Mouse (Mus musculus): ENCODE data around the gene Gm7954. TPM values are rescaled to one million over a fixed set of nuclear protein-coding genes. Genes with fewer than 3 reads are reported as not detected.
"Not testable (repeated sequence)": the region's sequence is repeated elsewhere in the genome, so short reads cannot be mapped to it uniquely, and the experiment has no call there.

Gene Gm7954
- not detected in 2 replicates for polyA plus RNA-seq (2015; fragmentation: Nextera tagmentation; extraction: Ambion mirVana)

DNA sequence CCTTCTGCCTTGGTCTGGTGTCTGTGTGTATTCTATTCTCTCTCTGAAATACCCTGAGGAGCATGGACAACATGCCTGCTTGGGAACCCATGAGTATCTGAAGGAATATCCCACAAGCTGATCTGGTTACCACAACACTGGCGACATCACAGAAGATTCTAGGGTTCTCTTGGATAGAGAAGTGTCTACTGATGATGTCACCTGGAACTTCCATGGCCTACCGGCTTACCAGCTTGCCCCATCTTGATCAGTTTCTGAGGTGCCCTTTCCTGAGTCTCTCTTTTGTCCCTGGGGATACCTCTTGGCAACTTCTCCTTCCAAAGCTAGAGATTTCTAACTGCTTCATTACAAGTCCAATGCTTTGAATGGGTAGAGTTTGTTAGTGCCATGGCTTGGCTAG is at the start of gene Gm7954:
Gm7954 (minus strand) TSS at position 101 of the 400 bp plus-strand sequence.
- H3K36me3 ChIP-seq, H3K9me3 ChIP-seq: not testable (repeated sequence)
- WGBS = 80% methylated on average over 2 of the region's 2 CpGs

DNA sequence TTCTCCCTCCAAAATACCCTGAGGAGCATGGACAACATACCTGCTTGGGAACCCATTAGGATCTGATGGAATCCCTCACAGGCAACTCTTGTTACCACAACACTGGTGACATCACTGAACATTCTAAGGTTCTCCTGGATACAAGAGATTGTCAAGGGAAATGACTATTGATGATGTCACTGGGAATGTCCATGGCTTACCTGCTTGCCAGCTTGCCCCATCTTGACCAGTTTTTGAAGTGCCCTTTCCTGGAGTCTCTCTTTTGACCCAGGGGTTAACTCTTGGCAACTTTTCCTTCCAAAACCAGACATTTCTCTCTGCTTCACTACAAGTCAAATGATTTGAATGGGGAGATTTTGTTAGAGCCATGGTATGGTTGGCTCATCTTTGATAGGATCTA is 36.1 kb upstream of the Gm7954 start, which contains the start of gene Gm3486:
Gm3486 (minus strand) TSS at position 101 of the 400 bp plus-strand sequence.
- not testable (repeated sequence) for H3K9ac ChIP-seq; ATAC-seq; H3K27me3 ChIP-seq (replicated peaks); H3K36me3 ChIP-seq; H3K9me3 ChIP-seq; H3K27ac ChIP-seq; H3K4me3 ChIP-seq (replicated peaks); H3K4me2 ChIP-seq (replicated peaks); H3K4me1 ChIP-seq (replicated peaks)

More for the DNA sequence above, at the start of gene Gm7954:
- not testable (repeated sequence) for H3K27me3 ChIP-seq (replicated peaks); H3K4me3 ChIP-seq (replicated peaks); ATAC-seq; H3K4me1 ChIP-seq (replicated peaks); H3K4me2 ChIP-seq (replicated peaks); H3K27ac ChIP-seq; H3K9ac ChIP-seq

DNA sequence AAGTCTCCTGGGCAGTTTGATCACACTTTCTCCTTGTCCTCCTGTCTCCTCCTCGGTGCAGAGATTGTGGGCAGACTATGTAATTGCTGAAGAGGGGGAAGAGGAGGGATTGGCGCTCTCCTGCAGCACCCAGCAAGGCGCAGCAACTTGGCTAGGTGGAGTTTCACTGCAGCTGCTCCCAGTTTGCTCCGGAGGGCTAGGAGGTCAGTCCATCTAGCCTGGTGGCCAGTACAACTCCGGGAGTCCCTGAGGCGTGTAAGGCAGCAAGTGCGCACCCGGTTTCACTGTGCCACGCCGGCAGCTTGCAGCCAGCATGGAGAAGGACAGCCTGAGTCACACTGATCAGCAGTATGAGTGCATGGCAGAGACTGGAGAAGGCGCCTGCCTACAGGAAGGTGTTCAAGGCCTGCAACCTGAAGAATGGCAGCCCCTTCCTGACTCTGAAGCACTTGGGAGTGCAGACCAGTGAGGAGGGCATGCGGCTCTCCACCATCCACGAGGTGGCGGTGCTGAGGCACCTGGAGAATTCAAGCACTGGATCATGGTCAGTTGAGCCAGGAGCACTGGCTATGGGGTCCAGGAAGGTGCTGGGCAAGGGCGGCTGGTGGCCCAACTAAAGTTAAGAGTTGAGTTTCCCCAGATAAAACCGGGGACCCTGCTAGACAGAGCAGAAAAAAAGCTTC is 27.8 kb downstream of the Gm7954 start:
- H3K27ac ChIP-seq; H3K27me3 ChIP-seq (replicated peaks); H3K4me3 ChIP-seq (replicated peaks); H3K9ac ChIP-seq; ATAC-seq; H3K9me3 ChIP-seq; H3K36me3 ChIP-seq; H3K4me1 ChIP-seq (replicated peaks): not testable (repeated sequence)
- peak overlapping the region; percentile 39 for H3K4me2 ChIP-seq (replicated peaks)
- 14% methylated on average over 13 of the region's 16 CpGs for whole genome bisulfite sequencing

DNA sequence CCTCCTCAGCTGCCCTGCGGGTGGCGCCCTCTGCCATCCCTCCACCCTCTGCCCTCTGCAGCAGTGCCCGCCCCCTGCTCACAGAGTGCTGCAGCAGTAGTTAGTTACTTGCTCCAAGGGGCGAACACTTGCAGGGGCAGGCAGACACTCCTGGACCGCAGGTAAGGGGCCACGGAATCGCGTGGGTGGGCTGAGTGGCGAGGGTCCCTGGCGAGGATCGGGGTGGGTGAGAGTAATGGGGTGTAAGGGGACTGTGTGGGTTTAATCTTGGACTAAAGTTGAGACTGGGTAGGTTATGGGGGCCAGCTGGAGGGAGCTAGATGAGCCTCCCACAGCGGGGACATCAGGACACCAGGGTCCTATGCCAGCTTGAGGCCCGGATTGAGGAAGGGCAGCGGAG is 28.6 kb downstream of the Gm7954 start:
- not testable (repeated sequence) for H3K4me1 ChIP-seq (replicated peaks); H3K4me3 ChIP-seq (replicated peaks); H3K27me3 ChIP-seq (replicated peaks); ATAC-seq; H3K27ac ChIP-seq; H3K9ac ChIP-seq; H3K36me3 ChIP-seq; H3K9me3 ChIP-seq
- WGBS = 21% methylated on average over 14 of the region's 14 CpGs
- peak overlapping the region; percentile 39 for H3K4me2 ChIP-seq (replicated peaks)

DNA sequence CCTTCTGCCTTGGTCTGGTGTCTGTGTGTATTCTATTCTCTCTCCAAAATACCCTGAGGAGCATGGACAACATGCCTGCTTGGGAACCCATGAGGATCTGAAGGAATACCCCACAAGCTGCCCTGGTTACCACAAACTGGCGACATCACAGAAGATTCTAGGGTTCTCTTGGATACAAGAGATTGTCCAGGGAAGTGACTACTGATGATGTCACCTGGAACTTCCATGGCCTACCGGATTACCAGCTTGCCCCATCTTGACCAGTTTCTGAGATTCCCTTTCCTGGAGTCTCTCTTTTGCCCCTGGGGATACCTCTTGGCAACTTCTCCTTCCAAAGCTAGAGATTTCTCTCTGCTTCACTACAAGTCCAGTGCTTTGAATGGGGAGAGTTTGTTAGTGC is 45.1 kb downstream of the Gm7954 start, which contains the start of gene Gm6482:
Gm6482 (minus strand) TSS at position 101 of the 400 bp plus-strand sequence.
- H3K9me3 ChIP-seq; H3K9ac ChIP-seq; ATAC-seq; H3K27me3 ChIP-seq (replicated peaks); H3K4me2 ChIP-seq (replicated peaks); H3K4me3 ChIP-seq (replicated peaks); H3K27ac ChIP-seq; H3K36me3 ChIP-seq; H3K4me1 ChIP-seq (replicated peaks): not testable (repeated sequence)
- 100% methylated on average over 1 of the region's 2 CpGs for WGBS

Other genes with a start within 250 kb of the Gm7954 start
- 0.08 TPM in 1 of 2 replicates, not detected in the other for gene Gm2832, start 174.7 kb downstream of the Gm7954 start, polyA plus RNA-seq (2015; fragmentation: Nextera tagmentation; extraction: Ambion mirVana)
- not detected in 2 replicates for gene Gm5798, start 104.9 kb downstream of the Gm7954 start, polyA plus RNA-seq (2015; fragmentation: Nextera tagmentation; extraction: Ambion mirVana)
- not detected in 2 replicates for gene Gm7945, start 67.1 kb downstream of the Gm7954 start, polyA plus RNA-seq (2015; fragmentation: Nextera tagmentation; extraction: Ambion mirVana)
- not detected in 2 replicates for gene Gm6482, start 45.2 kb downstream of the Gm7954 start, polyA plus RNA-seq (2015; fragmentation: Nextera tagmentation; extraction: Ambion mirVana)
- gene Gm3486, start 36.0 kb upstream of the Gm7954 start, polyA plus RNA-seq (2015; fragmentation: Nextera tagmentation; extraction: Ambion mirVana) = not detected in 2 replicates
- not detected in 2 replicates for gene Gm7970, start 102.1 kb upstream of the Gm7954 start, polyA plus RNA-seq (2015; fragmentation: Nextera tagmentation; extraction: Ambion mirVana)
- not detected in 2 replicates for gene 1700049E17Rik2, start 119.7 kb upstream of the Gm7954 start, polyA plus RNA-seq (2015; fragmentation: Nextera tagmentation; extraction: Ambion mirVana)
- gene Gm3072, start 171.1 kb upstream of the Gm7954 start, polyA plus RNA-seq (2015; fragmentation: Nextera tagmentation; extraction: Ambion mirVana) = not detected in 2 replicates
- not detected in 2 replicates for gene Gm3676, start 193.0 kb upstream of the Gm7954 start, polyA plus RNA-seq (2015; fragmentation: Nextera tagmentation; extraction: Ambion mirVana)
- not detected in 2 replicates for gene Gm8068, start 248.4 kb upstream of the Gm7954 start, polyA plus RNA-seq (2015; fragmentation: Nextera tagmentation; extraction: Ambion mirVana)